Mouse (Mus musculus): ENCODE measurements around the gene Cldn10. TPM values are rescaled to one million over a fixed set of nuclear protein-coding genes. Genes with fewer than 3 reads are reported as not detected.

The Cldn10 gene
- polyA plus RNA-seq, 1 experiment from 2014 or later = 2.2 TPM

DNA sequence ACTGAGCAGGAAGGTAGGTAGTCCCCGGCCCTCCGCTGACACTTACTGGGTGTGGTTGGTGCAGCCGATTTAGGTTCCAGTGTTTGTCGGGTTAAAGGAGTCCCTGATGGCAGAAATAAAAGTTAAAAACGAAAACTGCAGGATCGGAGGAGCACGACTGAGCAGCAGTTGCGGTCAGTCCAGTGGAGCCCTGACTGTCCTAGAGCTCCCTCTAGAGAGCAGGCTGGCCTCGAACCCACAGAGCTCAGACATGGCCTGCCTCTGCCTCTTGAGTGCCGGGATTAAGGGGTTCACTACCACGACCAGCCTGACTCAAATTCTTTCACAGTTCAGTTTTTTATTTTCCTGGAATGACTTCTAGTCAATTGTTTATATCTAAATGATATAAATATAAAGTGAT lies 112.2 kb downstream of the Cldn10 start:
- no peak for ATAC-seq (replicated peaks; ENCODE audit: extremely low read depth, insufficient read depth, low FRiP score)
- no peak overlapping the region for H3K27ac ChIP-seq (ENCODE audit: low read length)
- WGBS = 78% methylated on average over 11 of the region's 11 CpGs
- H3K27me3 ChIP-seq (ENCODE audit: control insufficient read depth, insufficient read depth, low read length) = no peaks in the 10 kb centered on the region
- no peak overlapping the region for H3K4me2 ChIP-seq (ENCODE audit: low read depth, low read length)
- H3K9me3 ChIP-seq (replicated peaks; ENCODE audit: control insufficient read depth, low read length) = no peaks in the 10 kb centered on the region
- peaks cover 23% of the 10 kb centered on the region for H3K36me3 ChIP-seq (ENCODE audit: control insufficient read depth, insufficient read depth)
- no peak overlapping the region for H3K9ac ChIP-seq (ENCODE audit: low read length)
- no peaks in the 10 kb centered on the region for H3K4me1 ChIP-seq (ENCODE audit: control insufficient read depth, insufficient read depth, low read length)
- no peak overlapping the region for H3K4me3 ChIP-seq (ENCODE audit: low read length)

DNA sequence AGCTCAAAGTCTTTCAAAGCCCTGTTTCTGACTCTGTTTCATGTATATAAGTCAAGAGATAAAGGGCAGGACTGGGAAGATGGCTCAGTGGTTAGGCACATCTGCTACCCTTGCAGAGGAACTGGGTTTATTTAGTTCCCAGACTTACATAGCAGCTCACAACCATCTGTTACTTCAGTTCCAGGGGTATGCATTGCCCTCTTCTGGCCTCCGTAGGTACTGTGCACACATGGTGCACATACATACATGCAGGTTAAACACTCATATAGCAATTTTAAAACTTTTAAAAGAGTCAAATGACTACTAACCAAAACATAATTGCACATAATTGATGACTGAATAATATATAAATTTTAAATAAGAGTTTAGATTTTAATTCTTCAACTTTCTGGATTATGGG lies 113.2 kb downstream of the Cldn10 start:
- H3K4me2 ChIP-seq (ENCODE audit: low read depth, low read length) = no peak overlapping the region

GRCm38 (mm10) chr14:118903397-118903796 lies 115.7 kb downstream of the Cldn10 start:
- Histone ChIP-seq H3K27me3 (ENCODE audit: control insufficient read depth, insufficient read depth, low read length) (no peaks in the 10 kb centered on the region), H3K4me1 (ENCODE audit: control insufficient read depth, insufficient read depth, low read length) (peaks cover 6% of the 10 kb centered on the region; the same call in 1 of the 2 replicates), H3K27ac (ENCODE audit: low read length) (no peak overlapping the region), H3K9me3 (replicated peaks; ENCODE audit: control insufficient read depth, low read length) (no peaks in the 10 kb centered on the region), H3K9ac (ENCODE audit: low read length) (no peak overlapping the region), H3K36me3 (ENCODE audit: control insufficient read depth, insufficient read depth) (peaks cover 23% of the 10 kb centered on the region), H3K4me3 (ENCODE audit: low read length) (no peak overlapping the region), H3K4me2 (ENCODE audit: low read depth, low read length) (no peak overlapping the region)
- 84% methylated on average over 3 of the region's 3 CpGs for WGBS
- ATAC-seq (replicated peaks; ENCODE audit: extremely low read depth, insufficient read depth, low FRiP score) = no peak

More for the DNA sequence above, 113.2 kb downstream of the Cldn10 start:
- ATAC-seq (replicated peaks; ENCODE audit: extremely low read depth, insufficient read depth, low FRiP score) = no peak
- H3K27ac ChIP-seq (ENCODE audit: low read length) = no peak overlapping the region
- no peaks in the 10 kb centered on the region for H3K9me3 ChIP-seq (replicated peaks; ENCODE audit: control insufficient read depth, low read length)
- H3K27me3 ChIP-seq (ENCODE audit: control insufficient read depth, insufficient read depth, low read length) = no peaks in the 10 kb centered on the region
- WGBS = 98% methylated on average over 1 of the region's 1 CpGs
- H3K36me3 ChIP-seq (ENCODE audit: control insufficient read depth, insufficient read depth) = peaks cover 23% of the 10 kb centered on the region
- no peak overlapping the region for H3K9ac ChIP-seq (ENCODE audit: low read length)
- no peaks in the 10 kb centered on the region for H3K4me1 ChIP-seq (ENCODE audit: control insufficient read depth, insufficient read depth, low read length)
- H3K4me3 ChIP-seq (ENCODE audit: low read length) = no peak overlapping the region

DNA sequence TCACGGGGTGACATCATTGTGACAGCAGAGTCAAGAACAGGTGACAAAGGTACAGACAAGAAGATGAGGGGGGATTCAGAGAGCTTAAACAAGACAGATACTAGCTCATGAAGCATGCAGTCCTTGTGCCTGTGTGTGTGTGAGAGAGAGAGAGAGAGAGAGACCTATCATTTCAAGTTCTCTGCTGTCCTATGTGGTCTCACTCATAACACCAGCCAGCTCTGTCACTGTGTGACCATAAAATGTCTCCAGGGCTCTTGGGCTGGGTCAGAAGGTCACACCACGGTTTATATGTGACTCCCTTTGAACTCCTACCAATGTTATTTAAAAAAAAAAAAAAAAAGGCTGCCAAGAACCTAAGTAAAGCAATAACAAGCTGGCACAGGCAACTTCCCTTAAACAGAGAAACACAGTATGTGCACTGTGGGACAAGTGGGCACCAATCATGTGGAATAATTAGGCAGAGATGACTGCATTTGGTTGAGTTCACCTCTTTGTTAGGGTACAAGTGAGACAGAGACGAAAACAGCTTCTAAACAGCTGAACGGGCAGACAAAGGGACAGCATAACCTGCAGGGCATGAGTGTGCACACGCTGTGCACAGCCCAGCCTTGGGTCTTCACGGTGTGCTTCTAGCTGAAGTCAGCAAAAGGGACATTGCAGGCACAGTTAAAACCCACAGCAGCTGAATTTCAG lies 116.3 kb downstream of the Cldn10 start:
- no peak overlapping the region for H3K27ac ChIP-seq (ENCODE audit: low read length)
- H3K27me3 ChIP-seq (ENCODE audit: control insufficient read depth, insufficient read depth, low read length) = no peaks in the 10 kb centered on the region
- peaks cover 6% of the 10 kb centered on the region; the same call in 1 of the 2 replicates for H3K4me1 ChIP-seq (ENCODE audit: control insufficient read depth, insufficient read depth, low read length)
- H3K4me3 ChIP-seq (ENCODE audit: low read length) = no peak overlapping the region
- ATAC-seq (replicated peaks; ENCODE audit: extremely low read depth, insufficient read depth, low FRiP score) = no peak
- H3K4me2 ChIP-seq (ENCODE audit: low read depth, low read length) = no peak overlapping the region
- H3K36me3 ChIP-seq (ENCODE audit: control insufficient read depth, insufficient read depth) = peaks cover 23% of the 10 kb centered on the region
- no peak overlapping the region for H3K9ac ChIP-seq (ENCODE audit: low read length)
- H3K9me3 ChIP-seq (replicated peaks; ENCODE audit: control insufficient read depth, low read length) = no peaks in the 10 kb centered on the region
- 80% methylated on average over 6 of the region's 6 CpGs for WGBS

DNA sequence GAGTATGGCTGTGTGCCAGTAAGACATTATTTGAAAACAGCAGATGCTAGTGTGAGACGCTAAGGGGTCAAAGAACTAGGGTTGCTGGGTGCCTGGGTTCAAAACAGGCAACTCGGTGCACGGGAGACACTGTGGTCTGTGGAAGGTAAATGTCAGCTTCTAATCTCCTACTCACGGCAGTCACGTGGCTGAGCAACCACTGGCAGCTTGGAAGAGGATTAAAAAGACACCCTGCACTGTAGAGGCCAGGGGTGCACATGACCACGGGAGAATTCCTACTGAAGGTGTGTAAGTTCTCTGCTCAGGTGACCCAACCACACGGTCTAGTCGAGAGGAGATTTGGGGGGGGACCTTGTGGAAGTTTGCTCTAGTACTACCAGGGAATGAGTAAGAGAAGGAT lies 119.9 kb downstream of the Cldn10 start:
- no peak overlapping the region for H3K9ac ChIP-seq (ENCODE audit: low read length)
- no peaks in the 10 kb centered on the region for H3K27me3 ChIP-seq (ENCODE audit: control insufficient read depth, insufficient read depth, low read length)
- peaks cover 4% of the 10 kb centered on the region; the same call in 1 of the 2 replicates for H3K36me3 ChIP-seq (ENCODE audit: control insufficient read depth, insufficient read depth)
- H3K9me3 ChIP-seq (replicated peaks; ENCODE audit: control insufficient read depth, low read length) = no peaks in the 10 kb centered on the region
- no peak overlapping the region for H3K27ac ChIP-seq (ENCODE audit: low read length)
- no peak overlapping the region for H3K4me3 ChIP-seq (ENCODE audit: low read length)
- ATAC-seq (replicated peaks; ENCODE audit: extremely low read depth, insufficient read depth, low FRiP score) = peak; percentile 46
- WGBS = 31% methylated on average over 8 of the region's 8 CpGs
- peak overlapping the region; percentile 30 for H3K4me2 ChIP-seq (ENCODE audit: low read depth, low read length)
- H3K4me1 ChIP-seq (ENCODE audit: control insufficient read depth, insufficient read depth, low read length) = peaks cover 6% of the 10 kb centered on the region; the same call in 1 of the 2 replicates

DNA sequence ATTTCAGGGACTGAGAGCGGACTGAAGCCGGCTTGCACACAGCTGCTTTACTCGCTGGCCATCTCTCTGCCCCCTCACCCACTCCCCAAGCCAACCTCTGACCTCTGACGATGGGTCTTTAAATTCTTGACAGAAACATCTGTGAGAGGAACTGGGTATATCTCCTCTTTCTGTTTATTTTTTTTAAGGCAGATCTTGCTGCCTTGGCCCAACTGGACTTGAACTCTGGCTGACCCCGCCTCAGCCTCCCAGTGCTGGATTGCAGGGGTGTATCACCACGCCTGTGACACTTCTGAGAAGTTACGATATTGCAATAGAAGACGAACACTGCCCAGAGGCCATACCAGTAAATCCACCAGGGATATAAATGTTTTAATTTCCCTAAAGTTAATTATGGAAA lies 122.2 kb downstream of the Cldn10 start:
- 69% methylated on average over 8 of the region's 8 CpGs for WGBS
- Histone ChIP-seq H3K36me3 (ENCODE audit: control insufficient read depth, insufficient read depth) (peaks cover 4% of the 10 kb centered on the region; the same call in 1 of the 2 replicates), H3K27ac (ENCODE audit: low read length) (no peak overlapping the region), H3K27me3 (ENCODE audit: control insufficient read depth, insufficient read depth, low read length) (no peaks in the 10 kb centered on the region), H3K4me2 (ENCODE audit: low read depth, low read length) (no peak overlapping the region), H3K9ac (ENCODE audit: low read length) (no peak overlapping the region), H3K4me1 (ENCODE audit: control insufficient read depth, insufficient read depth, low read length) (peaks cover 6% of the 10 kb centered on the region; the same call in 1 of the 2 replicates), H3K4me3 (ENCODE audit: low read length) (no peak overlapping the region), H3K9me3 (replicated peaks; ENCODE audit: control insufficient read depth, low read length) (no peaks in the 10 kb centered on the region)
- ATAC-seq (replicated peaks; ENCODE audit: extremely low read depth, insufficient read depth, low FRiP score) = no peak

DNA sequence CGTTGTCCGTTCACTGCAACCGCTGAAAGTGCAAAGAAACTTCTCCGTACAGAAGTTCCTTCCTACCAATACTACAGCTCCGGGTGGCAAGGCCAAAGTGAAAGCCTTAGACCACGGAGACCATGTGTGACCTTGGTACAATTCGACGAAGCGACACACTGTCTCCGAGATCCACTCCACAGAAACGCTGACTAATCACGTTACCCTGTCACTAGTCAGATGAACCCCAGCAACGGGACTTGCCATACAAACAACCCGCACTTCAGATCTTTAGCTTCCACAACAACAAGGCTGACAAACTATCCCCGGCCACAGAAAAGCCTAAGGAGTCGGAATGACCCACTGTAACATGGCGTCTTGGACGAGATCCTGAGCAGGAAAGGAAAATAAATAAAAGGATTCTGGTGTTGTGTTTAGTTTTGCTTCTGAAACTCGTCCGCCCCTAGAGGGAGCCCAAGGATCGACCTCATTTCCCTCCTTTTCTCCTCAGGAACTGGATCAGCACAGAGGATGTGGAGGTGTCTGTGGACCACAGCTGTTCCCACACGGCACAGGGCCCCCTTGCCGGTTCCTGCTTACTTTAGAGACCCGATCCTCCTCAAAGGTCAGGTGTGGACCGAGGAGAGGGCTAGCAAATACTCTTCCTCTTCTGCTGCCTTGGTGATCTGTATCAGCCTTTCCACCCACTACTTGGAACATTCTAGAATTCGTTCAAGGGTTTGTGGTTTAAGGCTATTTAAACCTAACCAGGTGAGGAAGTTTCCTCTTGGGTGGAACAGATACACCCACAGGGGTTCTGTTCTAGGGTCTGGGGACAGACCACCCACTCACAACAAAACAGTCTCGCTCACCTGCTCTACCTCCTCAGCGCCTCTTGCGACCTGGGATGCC lies 122.9 kb downstream of the Cldn10 start:
- Histone ChIP-seq H3K9ac (ENCODE audit: low read length) (no peak overlapping the region), H3K27ac (ENCODE audit: low read length) (no peak overlapping the region)
- ATAC-seq (replicated peaks; ENCODE audit: extremely low read depth, insufficient read depth, low FRiP score) = 0 out of 2 replicates have a peak, but pooled peaks have one; percentile 17

DNA sequence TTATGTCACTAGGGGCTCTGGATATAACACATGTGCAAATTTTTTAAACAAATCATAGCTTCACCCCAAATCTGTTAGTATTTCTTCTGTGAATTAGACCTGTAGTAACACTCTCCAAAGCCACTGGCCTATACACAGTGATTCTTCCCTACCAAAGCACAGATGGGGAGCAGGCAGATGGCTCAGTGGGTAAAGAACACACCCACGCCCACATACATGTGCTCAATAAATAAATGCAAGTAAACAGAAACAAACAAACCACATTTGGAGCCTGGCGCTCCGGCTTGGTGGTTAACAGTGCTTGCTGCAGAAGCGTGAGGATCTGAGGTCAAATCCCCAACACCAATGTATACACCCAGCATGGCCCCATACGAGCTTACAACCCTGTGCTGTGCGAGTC lies 123.8 kb downstream of the Cldn10 start:
- H3K4me2 ChIP-seq (ENCODE audit: low read depth, low read length) = no peak overlapping the region
- peaks cover 4% of the 10 kb centered on the region; the same call in 1 of the 2 replicates for H3K36me3 ChIP-seq (ENCODE audit: control insufficient read depth, insufficient read depth)
- H3K9me3 ChIP-seq (replicated peaks; ENCODE audit: control insufficient read depth, low read length) = no peaks in the 10 kb centered on the region
- ATAC-seq (replicated peaks; ENCODE audit: extremely low read depth, insufficient read depth, low FRiP score) = no peak
- WGBS = 85% methylated on average over 6 of the region's 6 CpGs
- no peak overlapping the region for H3K9ac ChIP-seq (ENCODE audit: low read length)
- H3K27ac ChIP-seq (ENCODE audit: low read length) = no peak overlapping the region
- no peaks in the 10 kb centered on the region for H3K27me3 ChIP-seq (ENCODE audit: control insufficient read depth, insufficient read depth, low read length)
- peaks cover 6% of the 10 kb centered on the region; the same call in 1 of the 2 replicates for H3K4me1 ChIP-seq (ENCODE audit: control insufficient read depth, insufficient read depth, low read length)
- H3K4me3 ChIP-seq (ENCODE audit: low read length) = no peak overlapping the region

More for the DNA sequence above, 122.9 kb downstream of the Cldn10 start:
- Histone ChIP-seq H3K4me3 (ENCODE audit: low read length) (0 out of 2 replicates have a peak overlapping the region, but pooled peaks have one; percentile 6), H3K27me3 (ENCODE audit: control insufficient read depth, insufficient read depth, low read length) (no peaks in the 10 kb centered on the region), H3K4me1 (ENCODE audit: control insufficient read depth, insufficient read depth, low read length) (peaks cover 6% of the 10 kb centered on the region; the same call in 1 of the 2 replicates), H3K4me2 (ENCODE audit: low read depth, low read length) (peak overlapping the region; percentile 29; the same call in 1 of the 2 replicates), H3K9me3 (replicated peaks; ENCODE audit: control insufficient read depth, low read length) (no peaks in the 10 kb centered on the region), H3K36me3 (ENCODE audit: control insufficient read depth, insufficient read depth) (peaks cover 4% of the 10 kb centered on the region; the same call in 1 of the 2 replicates)
- WGBS = 58% methylated on average over 29 of the region's 29 CpGs
